Mouse (Mus musculus) right cerebral cortex, adult 18-20 months (tissue): ENCODE measurements around the gene Fxyd7.

Experiments used
- DNase-seq: peaks from one replicate; pipeline ENCODE4 v3.0.0; 2022; ENCODE audit warnings: mixed read lengths

The Fxyd7 gene

GRCm38 (mm10) chr7:30996491-30996890 lies 54.8 kb downstream of the Fxyd7 start:
- no peak for DNase-seq

- no peak for DNase-seq
These were observed 57.3 kb downstream of the Fxyd7 start for GRCm38 (mm10) chr7:30993986-30994385.
